Mouse (Mus musculus) MEL (cell line): ENCODE measurements around the gene Hoxa9. TPM values are rescaled to one million over a fixed set of nuclear protein-coding genes. Genes with fewer than 3 reads are reported as not detected.

Experiments
- DNase-seq: peaks from one replicate; pipeline ENCODE4 v3.0.0; 2011; ENCODE audit warnings: low read depth, low spot score
- H3K27ac ChIP-seq: 2 replicates; pipeline ENCODE4 v1.5.1; 2012; ENCODE audit warnings: low read depth, mild to moderate bottlenecking, control low read depth, low read length, moderate library complexity; ENCODE audit not compliant: control insufficient read depth
- H3K27me3 ChIP-seq, 2 experiments: fragments of 150-350 bp in 1 of 2; sonication (generic) in 1 of 2; 2 replicates each; pipeline ENCODE4 v1.6.1; 2012; ENCODE audit warnings: low read length in 2 of 2, mild to moderate bottlenecking in 2 of 2, improper control_type of control experiment in 1 of 2, moderate library complexity in 1 of 2; ENCODE audit not compliant: insufficient read depth in 2 of 2, control insufficient read depth in 1 of 2
- H3K36me3 ChIP-seq, 2 experiments: 2 replicates each; pipeline ENCODE4 v1.6.1; 2012 to 2014; ENCODE audit warnings: low read length in 2 of 2, improper control_type of control experiment in 1 of 2, inconsistent platforms in 1 of 2, mild to moderate bottlenecking in 1 of 2; ENCODE audit not compliant: insufficient read depth in 2 of 2, control insufficient read depth in 1 of 2
- H3K4me1 ChIP-seq, 2 experiments: fragments of 150-350 bp in 1 of 2; sonication (generic) in 1 of 2; 2 replicates each; pipeline ENCODE4 v1.6.1; 2012; ENCODE audit warnings: low read length in 2 of 2, improper control_type of control experiment in 1 of 2, mild to moderate bottlenecking in 1 of 2; ENCODE audit not compliant: insufficient read depth in 2 of 2, control insufficient read depth in 1 of 2
- H3K4me3 ChIP-seq, 2 experiments: fragments of 150-350 bp in 1 of 2; sonication (generic) in 1 of 2; 2 replicates each; pipeline ENCODE4 v1.5.1; 2012; ENCODE audit warnings: low read depth in 2 of 2, low read length in 2 of 2, mild to moderate bottlenecking in 2 of 2, moderate library complexity in 2 of 2, control low read depth in 1 of 2, improper control_type of control experiment in 1 of 2; ENCODE audit not compliant: control insufficient read depth in 1 of 2, insufficient read depth in 1 of 2
- H3K79me2 ChIP-seq: 2 replicates; pipeline ENCODE4 v1.6.1; 2012; ENCODE audit warnings: mild to moderate bottlenecking, low read length, moderate library complexity; ENCODE audit not compliant: control insufficient read depth, poor library complexity, insufficient read depth
- H3K9ac ChIP-seq: 2 replicates; pipeline ENCODE4 v1.6.1; 2012; ENCODE audit warnings: low read depth, mild to moderate bottlenecking, control low read depth, low read length, moderate library complexity; ENCODE audit not compliant: control insufficient read depth, poor library complexity, severe bottlenecking
- H3K9me3 ChIP-seq: fragments of 150-350 bp; sonication (generic); replicated peaks from 2 replicates; pipeline ENCODE4 v1.6.1; 2012; ENCODE audit warnings: mild to moderate bottlenecking, low read length, improper control_type of control experiment, moderate library complexity; ENCODE audit not compliant: insufficient read depth
- BHLHE40 ChIP-seq: IDR thresholded peaks from 2 replicates; pipeline ENCODE4 v1.6.1; 2012; ENCODE audit warnings: low read depth, mild to moderate bottlenecking, inconsistent platforms, low read length, improper control_type of control experiment, borderline replicate concordance
- CHD1 ChIP-seq: IDR thresholded peaks from 2 replicates; pipeline ENCODE4 v1.6.1; 2012; ENCODE audit warnings: low read depth, mild to moderate bottlenecking, inconsistent platforms, low read length, improper control_type of control experiment
- CHD2 ChIP-seq: IDR thresholded peaks from 2 replicates; pipeline ENCODE4 v1.6.1; 2011; ENCODE audit warnings: low read length, improper control_type of control experiment
- CTCF ChIP-seq, 3 experiments: IDR thresholded peaks in 2 of 3; conservative IDR thresholded peaks in 1 of 3; 2 replicates each; pipeline ENCODE4 v1.5.1; 2011 to 2012; ENCODE audit warnings: low read length in 3 of 3, low read depth in 2 of 3, mild to moderate bottlenecking in 2 of 3, improper control_type of control experiment in 1 of 3, inconsistent platforms in 1 of 3, mixed read lengths in 1 of 3, moderate library complexity in 1 of 3; ENCODE audit not compliant: control insufficient read depth in 1 of 3, insufficient read depth in 1 of 3, poor library complexity in 1 of 3, severe bottlenecking in 1 of 3
- ELF1 ChIP-seq: IDR thresholded peaks from 2 replicates; pipeline ENCODE4 v1.6.1; 2014; ENCODE audit warnings: low read depth, mild to moderate bottlenecking, inconsistent platforms, low read length, improper control_type of control experiment, moderate library complexity
- ETS1 ChIP-seq: IDR thresholded peaks from 2 replicates; pipeline ENCODE4 v1.6.1; 2012; ENCODE audit warnings: low read depth, mild to moderate bottlenecking, inconsistent platforms, low read length, improper control_type of control experiment, moderate library complexity
- GATA1 ChIP-seq: IDR thresholded peaks from 2 replicates; pipeline ENCODE4 v1.6.1; 2011; ENCODE audit warnings: low read depth, low read length, improper control_type of control experiment
- HCFC1 ChIP-seq: IDR thresholded peaks from 2 replicates; pipeline ENCODE4 v1.6.1; 2012; ENCODE audit warnings: low read depth, mild to moderate bottlenecking, inconsistent platforms, low read length, improper control_type of control experiment, moderate library complexity
- MAFK ChIP-seq: IDR thresholded peaks from 2 replicates; pipeline ENCODE4 v1.6.1; 2011; ENCODE audit warnings: low read depth, mild to moderate bottlenecking, low read length, improper control_type of control experiment, borderline replicate concordance
- MAX ChIP-seq: IDR thresholded peaks from 2 replicates; pipeline ENCODE4 v1.6.1; 2011; ENCODE audit warnings: low read length, improper control_type of control experiment
- MAZ ChIP-seq: IDR thresholded peaks from 2 replicates; pipeline ENCODE4 v1.6.1; 2012; ENCODE audit warnings: low read depth, mild to moderate bottlenecking, inconsistent platforms, low read length, improper control_type of control experiment
- MEF2A ChIP-seq: IDR thresholded peaks from 2 replicates; pipeline ENCODE4 v1.6.1; 2014; ENCODE audit warnings: low read depth, mild to moderate bottlenecking, inconsistent platforms, low read length, improper control_type of control experiment; ENCODE audit not compliant: poor library complexity, insufficient replicate concordance, severe bottlenecking; ENCODE audit errors: extremely low read depth
- MYB ChIP-seq: IDR thresholded peaks from 2 replicates; pipeline ENCODE4 v1.6.1; 2011; ENCODE audit warnings: mild to moderate bottlenecking, low read depth, low read length, improper control_type of control experiment
- MYC ChIP-seq: IDR thresholded peaks from 2 replicates; pipeline ENCODE4 v1.6.1; 2011; ENCODE audit warnings: low read depth, mild to moderate bottlenecking, low read length, improper control_type of control experiment, moderate library complexity
- NELFE ChIP-seq: IDR thresholded peaks from 2 replicates; pipeline ENCODE4 v1.6.1; 2011; ENCODE audit warnings: low read depth, low read length, improper control_type of control experiment
- NRF1 ChIP-seq: IDR thresholded peaks from 2 replicates; pipeline ENCODE4 v1.6.1; 2014; ENCODE audit warnings: low read depth, mild to moderate bottlenecking, inconsistent platforms, low read length, improper control_type of control experiment, moderate library complexity; ENCODE audit not compliant: poor library complexity, insufficient read depth, severe bottlenecking
- RAD21 ChIP-seq: IDR thresholded peaks from 2 replicates; pipeline ENCODE4 v1.6.1; 2011; ENCODE audit warnings: mild to moderate bottlenecking, low read depth, low read length, improper control_type of control experiment
- TAL1 ChIP-seq: IDR thresholded peaks from 2 replicates; pipeline ENCODE4 v1.6.1; 2012; ENCODE audit warnings: mild to moderate bottlenecking, inconsistent platforms, low read length, moderate library complexity, mixed read lengths
- TBP ChIP-seq: IDR thresholded peaks from 2 replicates; pipeline ENCODE4 v1.8.0; 2011; ENCODE audit warnings: low read depth, low read length, improper control_type of control experiment
- TCF12 ChIP-seq: IDR thresholded peaks from 2 replicates; pipeline ENCODE4 v1.6.1; 2014; ENCODE audit warnings: low read depth, mild to moderate bottlenecking, inconsistent platforms, low read length, improper control_type of control experiment, moderate library complexity
- UBTF ChIP-seq: IDR thresholded peaks from 2 replicates; pipeline ENCODE4 v1.6.1; 2012; ENCODE audit warnings: low read depth, mild to moderate bottlenecking, inconsistent platforms, low read length, improper control_type of control experiment, moderate library complexity, borderline replicate concordance; ENCODE audit not compliant: insufficient read depth
- USF1 ChIP-seq: IDR thresholded peaks from 2 replicates; pipeline ENCODE4 v1.6.1; 2014; ENCODE audit warnings: low read depth, mild to moderate bottlenecking, inconsistent platforms, low read length, improper control_type of control experiment, moderate library complexity
- USF2 ChIP-seq, 2 experiments: IDR thresholded peaks; 2 replicates each; pipeline ENCODE4 v1.6.1; 2011 to 2012; ENCODE audit warnings: improper control_type of control experiment in 2 of 2, low read length in 2 of 2, borderline replicate concordance in 1 of 2, inconsistent platforms in 1 of 2, low read depth in 1 of 2, mild to moderate bottlenecking in 1 of 2; ENCODE audit not compliant: insufficient read depth in 1 of 2
- ZKSCAN1 ChIP-seq: IDR thresholded peaks from 2 replicates; pipeline ENCODE4 v1.6.1; 2012; ENCODE audit warnings: low read depth, mild to moderate bottlenecking, inconsistent platforms, low read length, improper control_type of control experiment, moderate library complexity
- ZNF384 ChIP-seq: IDR thresholded peaks from 2 replicates; pipeline ENCODE4 v1.6.1; 2012; ENCODE audit warnings: low read depth, mild to moderate bottlenecking, inconsistent platforms, low read length, improper control_type of control experiment
- polyA plus RNA-seq, 2 experiments: library from polyadenylated mRNA; stranded (reverse) in 1 of 2; unstranded in 1 of 2; fragments of >175 nt in 1 of 2; fragments of >200 nt in 1 of 2; gene quantifications; 2 replicates each; pipeline versions ENCODE4 v1.2.1 to v1.2.4; 2012; ENCODE audit warnings: low replicate concordance in 2 of 2, low read depth in 1 of 2; ENCODE audit not compliant: insufficient read length in 2 of 2, insufficient read depth in 1 of 2, missing spikeins in 1 of 2
- total RNA-seq: library from RNA; depleted of rRNA; stranded (reverse); fragments of 300-350 nt; gene quantifications from 2 replicates; pipeline ENCODE4 v1.2.3, GENCODE M21; 2012

The Hoxa9 gene
- total and polyA plus RNA-seq, 3 experiments, result not detected

DNA sequence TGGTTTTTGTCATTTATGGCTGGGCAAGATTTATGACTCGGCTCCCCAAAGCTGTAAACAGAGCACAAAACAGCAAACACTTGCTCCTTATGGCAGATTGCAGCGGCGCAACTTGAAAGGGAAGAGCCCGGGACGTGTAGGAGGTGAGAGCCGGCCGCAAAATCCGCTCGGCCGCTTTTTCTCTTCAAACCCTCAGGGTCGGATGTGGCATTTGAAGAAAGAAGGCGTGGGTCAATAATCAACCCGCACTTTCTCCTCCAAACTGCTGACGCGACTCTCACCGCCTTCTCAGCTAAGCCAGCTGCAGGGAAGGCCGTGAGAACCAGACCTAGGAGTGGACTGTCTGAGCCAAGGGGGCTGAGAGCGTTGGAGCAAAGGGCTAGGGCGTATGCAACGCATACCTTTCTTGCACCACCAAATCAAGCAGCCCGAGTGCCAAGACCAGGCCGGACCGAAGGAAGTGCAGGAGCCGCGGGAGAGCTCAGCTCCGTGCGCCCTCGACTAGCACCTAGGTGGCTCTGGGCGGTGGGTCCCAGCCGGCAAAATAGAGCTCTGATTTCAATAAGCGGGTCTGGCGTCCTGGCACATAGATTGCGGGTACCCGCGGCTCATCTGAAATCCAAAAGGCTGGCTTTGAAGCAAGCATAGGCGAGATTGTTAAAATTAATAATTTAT is 53.7 kb downstream of the Hoxa9 start, which contains the start of gene 5730596B20Rik:
5730596B20Rik (plus strand) TSS at position 438 of the 675 bp plus-strand sequence.
- no peak for DNase-seq
- no peaks in the 10 kb centered on the region for H3K4me1 ChIP-seq
- TF ChIP-seq NELFE (no peak), MAZ (no peak), CTCF (IDR thresholded peaks at IDR 0.05 in 2 of 3, conservative IDR thresholded peaks at IDR 0.05 in 1 of 3; ENCODE audit: control insufficient read depth in 1 of 3, insufficient read depth in 1 of 3, low read depth in 2 of 3, low read length in 3 of 3, poor library complexity in 1 of 3, severe bottlenecking in 1 of 3) (no peak), NRF1 (no peak), TBP (no peak), ZKSCAN1 (no peak), UBTF (no peak), TCF12 (no peak), TAL1 (no peak), GATA1 (no peak), RAD21 (no peak), MAX (no peak), ETS1 (no peak), MAFK (no peak), MEF2A (no peak), MYC (no peak), ZNF384 (no peak), HCFC1 (no peak), MYB (no peak)
- no peaks in the 10 kb centered on the region for H3K27me3 ChIP-seq
- H3K9me3 ChIP-seq, result no peaks in the 10 kb centered on the region
- H3K36me3 ChIP-seq, result no peaks in the 10 kb centered on the region
- H3K79me2 ChIP-seq, result no peaks in the 10 kb centered on the region
- no peak within 1 kb of the TSS for H3K4me3 ChIP-seq
- H3K27ac ChIP-seq, result no peak within 1 kb of the TSS
- H3K9ac ChIP-seq, result no peak within 1 kb of the TSS

DNA sequence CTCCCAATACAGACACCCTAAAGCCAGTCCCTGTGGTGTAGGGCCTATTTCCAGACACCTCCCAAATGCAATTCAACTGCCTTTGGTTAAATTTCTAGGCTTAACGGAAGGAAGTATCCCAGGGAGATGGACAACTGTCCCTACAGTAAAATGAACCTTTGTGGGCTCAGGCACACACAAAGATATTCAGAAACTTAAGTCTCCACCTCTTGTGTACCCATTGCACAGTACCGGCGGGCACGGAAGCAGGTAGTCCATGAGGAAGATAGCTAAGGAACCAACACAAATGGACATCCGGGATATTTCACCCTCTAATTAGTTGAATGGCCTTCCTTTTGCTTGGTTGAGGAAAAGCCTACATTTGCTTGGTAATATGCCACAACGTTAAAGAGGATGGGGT is 54.5 kb downstream of the Hoxa9 start:
- no peaks in the 10 kb centered on the region for H3K9me3 ChIP-seq
- no peaks in the 10 kb centered on the region for H3K27me3 ChIP-seq
- TF ChIP-seq MAZ, result no peak
- no peak for TF ChIP-seq MYB
- TF ChIP-seq ZNF384, result no peak
- no peak for TF ChIP-seq TCF12
- no peak for TF ChIP-seq USF1
- TF ChIP-seq ELF1, result no peak
- no peak for TF ChIP-seq GATA1
- TF ChIP-seq BHLHE40, result no peak
- no peak for TF ChIP-seq USF2 (IDR thresholded peaks at IDR 0.05; ENCODE audit: borderline replicate concordance in 1 of 2, insufficient read depth in 1 of 2, low read depth in 1 of 2, low read length in 2 of 2)
- no peak for TF ChIP-seq CHD2
- TF ChIP-seq ETS1, result no peak
- no peak for TF ChIP-seq ZKSCAN1
- no peak for TF ChIP-seq CHD1
- TF ChIP-seq MAFK, result no peak
- no peak for TF ChIP-seq RAD21
- TF ChIP-seq, all 39 proteins: peak for 0
- Histone ChIP-seq H3K27ac (no peak overlapping the region), H3K36me3 (no peaks in the 10 kb centered on the region), H3K9ac (no peak overlapping the region), H3K4me1 (no peaks in the 10 kb centered on the region), H3K4me3 (no peak overlapping the region), H3K79me2 (no peaks in the 10 kb centered on the region)
- DNase-seq, result no peak
